Mouse (Mus musculus) mouse embryonic stem cell (cell line): ENCODE results near the gene Edaradd.

Experiments used
- in situ Hi-C, 2 experiments: fragments of 300-500 bp; cut with MboI; formaldehyde crosslinking; loops; 1 replicate in 1 of 2; 3 replicates in 1 of 2; pipeline ENCODE4 v1.14.3; 2019 to 2020; ENCODE audit warnings: low sequenced_read_pairs in 2 of 2, low pct_unique_long_range_greater_than_20kb in 1 of 2, mixed read lengths in 1 of 2; ENCODE audit not compliant: unreplicated experiment in 1 of 2

The Edaradd gene

DNA sequence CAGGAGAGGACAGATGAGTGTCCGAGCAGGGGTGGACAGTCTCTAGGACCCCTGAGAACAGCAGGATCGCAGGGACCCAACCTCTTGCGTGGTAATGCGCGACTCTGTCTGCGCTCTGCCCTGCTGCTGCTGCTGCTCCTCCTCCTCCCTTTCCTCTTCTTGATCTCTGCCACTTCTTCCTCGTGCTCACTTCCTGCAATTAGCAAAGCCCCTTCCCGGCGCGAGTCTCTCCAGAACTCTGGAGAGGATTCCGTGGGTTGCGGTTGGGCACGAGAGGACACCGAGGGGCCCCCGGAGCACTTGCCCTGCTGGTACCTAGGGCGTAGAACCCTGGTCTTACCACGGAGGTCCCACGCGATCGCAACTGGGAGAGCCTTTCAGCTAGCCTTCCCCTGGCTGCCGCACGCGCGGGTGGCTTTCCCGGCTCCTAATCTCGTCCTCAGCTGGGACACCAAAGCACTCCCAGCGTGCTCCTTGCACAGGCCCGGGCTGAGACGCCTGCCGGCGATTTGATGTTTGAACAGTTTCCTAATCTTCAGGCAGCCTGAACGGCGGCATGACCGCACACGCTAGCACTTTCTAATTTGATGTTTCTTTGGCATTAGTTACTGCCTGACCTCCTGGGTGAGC, at the start of gene Edaradd:
Edaradd (minus strand) TSS at position 484 of the 630 bp plus-strand sequence.
- in situ Hi-C loops: no loop called here

GRCm38 (mm10) chr13:12569741-12570140, 49.5 kb upstream of the Edaradd start:
- in situ Hi-C loops: loop anchor here in 1 of 2 experiments (10.0 to 25.0 kb wide), 2 partner anchors 95 to 793 kb away; no protein-coding TSS in a partner anchor

- in situ Hi-C loops: loop anchor here in 1 of 2 experiments (25.0 kb wide), 1 partner anchor 793 kb away; no protein-coding TSS in a partner anchor
Measured at GRCm38 (mm10) chr13:12568597-12569469, 48.6 kb upstream of the Edaradd start.

DNA sequence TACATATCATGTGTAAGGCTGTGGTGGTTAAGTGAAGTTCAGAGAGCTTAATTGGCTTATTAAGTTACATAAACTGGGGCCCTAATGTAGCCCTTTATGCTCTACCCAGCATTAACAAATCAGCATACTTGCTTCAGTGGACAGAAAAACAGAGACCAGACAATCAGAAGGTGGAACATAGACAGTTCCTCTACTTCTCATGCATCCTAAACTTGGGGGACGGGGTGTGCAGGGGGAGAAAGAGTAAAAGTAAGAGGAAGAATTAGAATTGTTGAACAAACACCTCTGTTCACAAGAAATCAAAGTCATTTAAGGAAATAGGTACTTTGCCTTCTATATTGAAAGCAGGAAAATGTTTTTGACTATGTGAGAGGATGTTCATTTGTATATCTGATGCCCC, 47.7 kb upstream of the Edaradd start:
- in situ Hi-C loops: loop anchor here in 1 of 2 experiments (25.0 kb wide), 1 partner anchor 794 kb away; no protein-coding TSS in a partner anchor

DNA sequence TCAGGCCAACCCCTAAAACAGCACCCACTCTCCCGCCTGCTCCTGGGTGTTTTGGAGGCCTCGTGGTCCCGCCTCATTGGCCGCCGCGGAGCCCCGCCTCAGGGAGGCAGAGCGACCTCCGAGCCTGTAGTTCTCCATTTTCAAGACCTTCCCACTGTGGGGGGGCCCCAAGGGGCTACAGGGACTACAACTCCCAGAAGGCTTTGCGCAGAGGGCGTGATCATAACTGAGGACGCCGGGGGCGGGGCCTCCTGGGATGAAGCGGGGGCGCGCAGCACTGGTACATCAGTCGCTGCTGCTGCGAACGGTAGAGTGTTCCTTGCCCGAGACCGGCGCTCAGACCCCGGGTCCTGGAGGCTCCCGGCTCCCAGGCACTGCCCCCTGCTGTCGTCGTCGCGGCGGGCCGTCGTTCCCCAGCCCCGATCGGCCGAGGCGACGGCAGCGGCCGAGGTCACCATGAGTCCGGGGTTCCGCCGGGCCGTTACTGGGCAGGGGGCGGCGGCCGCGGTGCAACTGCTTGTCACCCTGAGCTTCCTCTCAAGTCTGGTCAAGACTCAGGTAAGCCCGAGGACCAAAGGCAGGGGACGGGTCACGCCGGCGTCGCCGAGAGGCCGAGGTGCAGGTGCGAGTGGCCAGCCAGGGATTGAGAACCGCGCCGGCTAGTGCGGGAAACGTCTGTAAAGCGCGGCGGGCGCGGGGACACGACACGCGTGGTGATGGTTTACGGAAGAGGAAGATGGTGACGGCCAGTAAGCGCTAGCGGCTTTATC, 45.6 kb upstream of the Edaradd start, which contains the start of gene Ero1lb:
Ero1lb (plus strand) TSS at position 254 of the 770 bp plus-strand sequence.
- in situ Hi-C loops: loop anchor here in 1 of 2 experiments (25.0 kb wide), 1 partner anchor 796 kb away; no protein-coding TSS in a partner anchor

DNA sequence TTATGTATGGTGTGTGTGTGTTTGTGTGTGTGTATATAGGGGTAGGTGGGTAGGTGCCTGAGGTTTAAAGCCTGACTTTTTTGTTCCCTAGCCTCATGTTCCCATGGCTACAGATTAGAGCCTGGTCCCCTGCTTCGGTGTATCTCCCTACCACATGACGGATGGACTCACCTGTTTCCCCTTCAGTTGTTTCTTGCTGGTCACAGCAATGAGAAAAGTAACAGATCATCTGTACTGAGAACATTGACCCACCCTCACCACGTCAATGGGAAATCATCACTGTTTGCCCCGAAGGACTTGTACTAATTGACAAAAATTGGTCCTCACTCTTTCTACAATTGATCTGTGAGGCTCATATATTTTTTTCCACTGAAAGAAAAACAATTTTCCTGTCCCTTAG, 42.0 kb upstream of the Edaradd start:
- in situ Hi-C loops: loop anchor here in 1 of 2 experiments (25.0 kb wide), 1 partner anchor 800 kb away; no protein-coding TSS in a partner anchor

DNA sequence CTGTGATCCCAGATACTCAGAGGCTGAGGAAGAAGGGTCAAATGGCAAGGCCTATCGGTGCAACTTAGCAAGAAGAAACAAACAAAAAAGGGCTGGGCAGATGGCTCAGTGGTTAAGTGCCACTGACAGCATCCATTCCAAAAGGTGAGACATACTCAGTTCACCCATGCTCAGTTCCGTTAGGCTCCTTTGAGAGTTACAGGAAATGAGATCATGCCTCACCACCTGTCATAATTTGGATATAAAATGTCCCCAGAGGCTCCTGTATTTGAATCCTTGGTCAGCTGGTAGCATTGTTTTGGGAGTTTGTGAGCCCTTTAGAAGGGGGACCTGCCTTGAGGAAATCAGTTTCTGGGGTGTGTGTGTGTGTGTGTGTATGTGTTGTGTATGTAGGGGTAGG, 41.5 kb upstream of the Edaradd start:
- in situ Hi-C loops: loop anchor here in 1 of 2 experiments (25.0 kb wide), 1 partner anchor 801 kb away; no protein-coding TSS in a partner anchor

DNA sequence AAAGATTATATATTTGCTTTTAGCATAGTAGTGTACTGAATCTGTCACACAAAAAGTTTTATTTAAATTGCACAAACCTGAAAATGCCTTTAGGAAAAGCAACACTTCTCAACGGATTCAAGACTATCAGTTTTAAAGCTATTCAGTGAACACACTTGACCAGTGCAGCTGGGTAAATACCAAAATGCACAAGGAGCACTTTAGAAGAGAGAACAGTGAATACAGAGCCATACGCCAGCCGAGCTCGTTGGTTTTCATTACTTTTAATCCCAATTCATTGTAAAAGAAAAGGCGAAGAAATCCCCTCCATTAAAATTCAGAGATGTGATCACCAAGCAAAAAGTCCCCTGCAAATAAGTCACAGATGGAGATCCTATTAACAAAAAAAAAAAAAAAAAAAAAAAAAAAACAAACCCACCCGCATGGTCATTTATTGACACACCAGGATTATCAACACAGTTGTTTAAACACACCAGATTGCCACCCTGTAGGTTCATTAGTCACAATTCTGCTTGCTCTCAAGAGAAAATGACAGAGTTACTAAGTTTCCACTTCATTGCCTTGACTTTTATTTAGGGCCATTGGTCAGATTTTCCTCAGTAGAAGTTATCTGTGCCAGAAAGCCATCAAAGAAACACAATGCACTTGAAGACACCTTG, 39.4 kb upstream of the Edaradd start:
- in situ Hi-C loops: loop anchor here in 1 of 2 experiments (25.0 kb wide), 1 partner anchor 803 kb away; no protein-coding TSS in a partner anchor

- in situ Hi-C loops: loop anchor here in 1 of 2 experiments (25.0 kb wide), 1 partner anchor 803 kb away; no protein-coding TSS in a partner anchor
Measured at GRCm38 (mm10) chr13:12559044-12559443, 38.8 kb upstream of the Edaradd start.

DNA sequence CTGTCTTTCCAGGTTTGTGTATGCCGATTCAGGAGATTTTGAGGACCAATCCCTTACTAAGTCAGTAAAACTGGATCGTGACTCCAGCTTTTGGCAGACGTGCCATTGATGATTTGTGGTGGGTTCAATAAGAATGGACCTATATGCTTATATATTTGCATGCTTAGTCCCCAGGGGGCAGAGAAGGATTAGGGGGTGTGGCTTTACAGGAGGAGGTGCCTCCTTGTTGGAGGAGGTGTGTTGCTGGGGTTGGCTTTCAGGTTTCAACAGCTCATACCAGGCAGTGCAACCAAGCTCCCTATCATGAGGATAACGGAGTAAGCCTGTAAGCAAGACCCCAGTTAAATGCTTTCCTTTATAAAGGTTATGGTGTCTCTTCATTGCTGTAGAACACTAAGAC, 34.0 kb upstream of the Edaradd start:
- in situ Hi-C loops: loop anchor here in 1 of 2 experiments (25.0 kb wide), 1 partner anchor 808 kb away; no protein-coding TSS in a partner anchor

DNA sequence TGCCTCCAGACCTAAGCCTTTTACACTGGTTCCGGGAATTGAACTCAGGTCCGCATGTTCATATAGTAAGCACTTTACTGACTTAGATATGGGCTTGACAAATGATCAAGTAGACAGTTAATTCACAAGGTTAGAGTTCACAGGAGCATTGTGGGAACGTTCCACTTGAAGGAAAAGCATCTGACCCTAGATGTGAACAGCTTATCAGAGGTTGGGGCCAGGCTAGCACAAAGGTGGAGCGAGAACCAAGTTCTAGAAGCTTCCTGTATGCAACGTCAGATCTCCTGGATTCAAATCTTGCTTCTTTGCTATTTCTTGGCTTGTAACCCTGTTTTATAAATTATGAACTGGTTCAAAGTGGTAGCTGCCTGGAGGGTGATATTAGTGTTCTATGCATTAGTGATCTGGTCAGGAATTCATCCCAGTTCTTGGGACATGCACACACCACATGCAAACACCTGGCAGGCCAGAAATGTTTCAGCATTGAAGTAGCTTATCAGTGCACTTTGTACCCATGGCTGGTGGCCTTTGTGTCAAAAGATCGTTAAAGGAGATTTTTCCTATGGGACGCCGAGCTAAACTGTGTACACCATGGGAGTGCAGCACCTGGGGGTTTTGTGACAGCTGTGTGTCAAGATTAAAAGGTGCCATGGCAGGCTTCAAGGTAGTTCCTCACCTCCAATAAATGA, 23.8 kb upstream of the Edaradd start:
- in situ Hi-C loops: no loop called here

GRCm38 (mm10) chr13:12543246-12543645, 23.0 kb upstream of the Edaradd start:
- in situ Hi-C loops: no loop called here

DNA sequence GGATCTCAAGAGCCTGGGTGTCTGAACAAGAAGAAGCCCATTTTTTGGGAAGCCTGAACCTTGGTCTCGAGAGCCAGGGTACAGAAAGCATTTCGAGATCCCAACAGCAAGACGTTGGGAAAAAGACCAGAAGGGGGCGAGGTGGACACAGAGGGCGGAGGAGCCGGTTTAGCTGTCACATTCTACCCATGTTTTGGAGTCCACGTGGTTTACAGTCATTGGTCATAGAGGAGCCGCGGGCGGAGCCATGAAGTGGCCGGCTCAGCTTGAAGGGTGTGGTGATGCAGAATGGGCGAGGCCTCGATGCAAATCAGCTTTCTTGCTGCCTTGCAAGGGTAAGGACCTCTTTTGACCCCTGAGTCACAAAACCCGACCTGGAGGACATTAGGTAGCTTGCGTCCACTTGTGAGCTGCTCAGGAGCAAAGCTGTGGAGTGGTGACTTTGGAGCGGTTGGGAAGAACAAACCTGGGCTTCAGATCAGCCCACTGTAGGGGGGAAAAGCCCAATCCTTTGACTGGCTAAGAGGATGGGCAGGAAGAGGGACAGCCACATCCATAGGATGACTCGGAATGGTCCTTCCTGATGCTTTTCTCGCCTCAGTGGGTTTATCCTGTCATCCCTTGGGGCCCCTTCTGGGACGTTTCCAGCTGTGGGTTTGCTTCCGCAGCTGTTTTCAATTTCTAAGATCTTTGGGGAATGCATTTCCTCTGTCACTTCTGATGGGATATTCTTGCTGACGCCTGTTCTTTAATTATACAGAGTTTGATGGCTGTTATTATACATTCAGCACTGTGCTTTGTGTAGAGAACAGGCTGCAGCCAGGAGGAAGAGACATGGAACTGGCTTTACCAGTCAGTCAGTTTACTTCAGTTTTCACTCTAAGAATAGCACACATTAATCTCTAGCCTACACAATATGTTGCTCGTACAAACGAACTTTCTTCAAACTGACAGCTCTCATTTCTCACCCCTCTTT, 22.1 kb upstream of the Edaradd start:
- in situ Hi-C loops: no loop called here

- in situ Hi-C loops: no loop called here
Measured at GRCm38 (mm10) chr13:12540119-12540518, 19.9 kb upstream of the Edaradd start.

DNA sequence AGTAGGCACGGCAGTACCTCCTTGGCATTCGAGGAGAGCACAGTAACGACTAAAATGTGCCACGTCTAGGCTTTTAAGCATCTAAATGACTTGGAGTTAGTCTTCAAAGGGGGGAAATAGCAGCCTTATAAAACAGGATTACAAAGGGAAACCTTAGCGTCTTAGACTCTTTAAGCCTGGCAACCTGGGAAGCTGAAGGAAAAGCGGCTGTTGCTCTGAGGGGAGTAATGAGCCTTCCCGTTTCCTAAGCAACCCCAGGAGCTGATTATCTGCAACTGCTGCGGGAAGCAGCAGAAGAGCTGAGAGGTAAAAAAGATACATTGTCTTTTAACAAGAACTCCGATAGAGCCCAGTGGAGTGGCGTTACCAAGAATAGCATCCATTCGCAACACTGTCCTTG, 19.5 kb upstream of the Edaradd start:
- in situ Hi-C loops: no loop called here

DNA sequence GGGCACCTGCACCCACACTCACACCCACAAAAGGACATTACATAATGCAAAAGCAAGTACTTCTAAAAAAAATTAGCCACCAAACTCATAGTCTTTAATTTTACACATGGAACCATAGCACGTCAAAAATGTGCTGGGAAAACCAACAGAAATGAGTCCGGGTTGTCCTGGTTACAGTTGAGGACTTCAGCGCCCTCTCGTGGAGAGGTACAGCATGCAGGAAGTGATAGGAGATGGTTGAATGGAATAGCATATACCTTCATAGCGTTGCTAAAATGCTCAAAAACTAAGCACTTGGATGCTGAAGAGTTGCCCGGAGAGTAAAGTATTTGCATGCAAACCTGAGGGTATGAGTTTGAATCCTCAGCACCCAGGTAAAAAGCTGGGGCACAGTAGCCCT, 17.7 kb upstream of the Edaradd start:
- in situ Hi-C loops: no loop called here
